Mouse (Mus musculus): ENCODE data around the gene Lrrc17. TPM values are rescaled to one million over a fixed set of nuclear protein-coding genes. Genes with fewer than 3 reads are reported as not detected.

Lrrc17 gene
- polyA plus RNA-seq, 1 experiment, result not detected

DNA sequence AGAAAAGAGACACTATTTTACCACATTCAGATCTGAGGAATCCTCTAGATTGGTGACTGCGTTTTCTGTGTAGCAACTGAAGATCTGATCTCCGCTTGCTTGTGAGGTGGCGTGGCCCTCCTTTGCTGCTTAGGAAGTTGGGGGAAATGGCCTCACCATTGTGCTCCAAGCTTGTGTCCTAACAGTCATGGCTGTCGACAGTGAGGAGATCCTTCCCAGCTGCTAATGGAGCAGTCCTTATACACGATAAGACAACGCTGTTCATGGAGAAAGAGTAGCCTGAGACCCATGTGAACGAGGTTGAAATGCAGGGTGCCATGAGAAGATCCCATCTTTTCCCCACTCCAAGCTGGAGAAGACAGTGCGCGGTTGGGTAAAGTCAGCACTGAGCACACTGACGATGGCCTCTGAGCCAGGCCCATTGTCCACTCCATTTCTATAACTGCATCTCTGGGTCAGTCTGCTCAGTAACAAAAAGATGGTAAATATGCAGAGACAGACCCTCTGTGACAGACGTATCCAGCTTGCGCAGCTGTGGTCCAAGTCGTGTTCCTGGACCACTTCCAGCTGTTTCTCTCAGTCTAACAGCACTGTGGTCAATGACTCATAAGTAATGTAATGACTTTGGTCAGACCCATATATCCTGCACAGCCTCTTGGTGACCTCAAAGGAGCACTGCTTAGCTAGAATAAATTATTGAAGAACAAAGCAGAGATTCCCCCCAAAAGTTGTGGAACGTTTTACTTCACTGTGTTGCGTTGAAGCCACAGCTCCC is 15.1 kb upstream of the Lrrc17 start:
- Histone ChIP-seq H3K4me1 (ENCODE audit: control insufficient read depth, insufficient read depth, low read length) (no peaks in the 10 kb centered on the region), H3K4me3 (ENCODE audit: insufficient read depth, low read depth, low read length) (no peak overlapping the region), H3K27ac (ENCODE audit: insufficient read depth, low read depth, low read length) (no peak overlapping the region)
- WGBS, result 87% methylated on average over 15 of the region's 15 CpGs
- no peak for TF ChIP-seq POLR2A (IDR thresholded peaks at IDR 0.05; ENCODE audit: insufficient read depth, low read depth, low read length)
- no peak for TF ChIP-seq CTCF (IDR thresholded peaks at IDR 0.05; ENCODE audit: insufficient read depth, low read depth, low read length)

GRCm38 (mm10) chr5:21529110-21529720 is 14.1 kb upstream of the Lrrc17 start:
- Histone ChIP-seq H3K4me3 (ENCODE audit: insufficient read depth, low read depth, low read length) (no peak overlapping the region), H3K4me1 (ENCODE audit: control insufficient read depth, insufficient read depth, low read length) (no peaks in the 10 kb centered on the region), H3K27ac (ENCODE audit: insufficient read depth, low read depth, low read length) (no peak overlapping the region)
- TF ChIP-seq CTCF (IDR thresholded peaks at IDR 0.05; ENCODE audit: insufficient read depth, low read depth, low read length) (no peak), POLR2A (IDR thresholded peaks at IDR 0.05; ENCODE audit: insufficient read depth, low read depth, low read length) (no peak)
- WGBS, result 85% methylated on average over 8 of the region's 8 CpGs

DNA sequence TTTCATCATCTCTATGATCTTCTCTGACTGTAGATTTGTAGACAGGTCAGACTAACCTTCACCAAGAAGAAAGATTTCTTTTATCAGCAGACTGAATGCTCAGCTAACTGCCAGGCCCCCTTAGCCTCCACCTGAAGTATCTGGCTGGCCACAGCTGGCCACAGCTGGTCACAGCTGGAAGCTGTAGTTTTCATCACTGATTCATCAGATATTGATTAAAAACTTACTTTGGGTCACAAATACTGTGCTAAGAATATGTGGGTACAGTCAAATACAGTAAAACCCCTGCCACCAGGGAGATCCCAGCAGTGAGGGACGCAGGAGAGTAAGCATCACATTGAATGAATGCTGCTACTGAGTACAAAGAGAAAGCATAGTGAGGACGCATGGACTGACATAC is 11.2 kb upstream of the Lrrc17 start:
- no peaks in the 10 kb centered on the region for H3K4me1 ChIP-seq (ENCODE audit: control insufficient read depth, insufficient read depth, low read length)
- WGBS, result 96% methylated on average over 2 of the region's 2 CpGs
- no peak overlapping the region for H3K4me3 ChIP-seq (ENCODE audit: insufficient read depth, low read depth, low read length)
- no peak overlapping the region for H3K27ac ChIP-seq (ENCODE audit: insufficient read depth, low read depth, low read length)
- no peak for TF ChIP-seq CTCF (IDR thresholded peaks at IDR 0.05; ENCODE audit: insufficient read depth, low read depth, low read length)

DNA sequence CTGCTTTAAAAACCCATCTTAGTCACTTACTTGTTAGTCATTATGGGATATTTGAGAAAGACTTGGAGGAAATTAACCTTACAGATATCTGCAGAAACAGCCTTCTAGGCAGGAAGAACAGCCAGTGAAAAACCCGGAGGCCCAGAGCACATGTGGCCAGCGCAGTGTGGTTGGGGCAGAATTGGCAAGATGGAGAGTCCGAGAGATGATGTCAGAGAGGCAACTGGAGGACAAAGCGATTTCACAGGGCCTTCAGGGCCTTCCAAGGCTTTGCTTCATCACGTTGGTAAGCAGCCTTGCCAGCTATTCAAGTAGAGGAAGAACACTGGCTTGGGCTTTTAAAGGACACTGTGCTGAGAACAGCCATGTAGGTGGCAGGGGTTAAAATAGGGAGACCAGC is 10.4 kb upstream of the Lrrc17 start:
- WGBS, result 89% methylated on average over 5 of the region's 5 CpGs
- no peak for TF ChIP-seq CTCF (IDR thresholded peaks at IDR 0.05; ENCODE audit: insufficient read depth, low read depth, low read length)
- no peak for TF ChIP-seq POLR2A (IDR thresholded peaks at IDR 0.05; ENCODE audit: insufficient read depth, low read depth, low read length)
- Histone ChIP-seq H3K27ac (ENCODE audit: insufficient read depth, low read depth, low read length) (no peak overlapping the region), H3K4me3 (ENCODE audit: insufficient read depth, low read depth, low read length) (no peak overlapping the region), H3K4me1 (ENCODE audit: control insufficient read depth, insufficient read depth, low read length) (no peaks in the 10 kb centered on the region)

GRCm38 (mm10) chr5:21542226-21542625 is 1.1 kb upstream of the Lrrc17 start:
- Histone ChIP-seq H3K4me3 (ENCODE audit: insufficient read depth, low read depth, low read length) (no peak overlapping the region), H3K4me1 (ENCODE audit: control insufficient read depth, insufficient read depth, low read length) (no peaks in the 10 kb centered on the region), H3K27ac (ENCODE audit: insufficient read depth, low read depth, low read length) (no peak overlapping the region)
- 85% methylated on average over 4 of the region's 4 CpGs for WGBS
- TF ChIP-seq CTCF (IDR thresholded peaks at IDR 0.05; ENCODE audit: insufficient read depth, low read depth, low read length), result no peak
- TF ChIP-seq POLR2A (IDR thresholded peaks at IDR 0.05; ENCODE audit: insufficient read depth, low read depth, low read length), result no peak

DNA sequence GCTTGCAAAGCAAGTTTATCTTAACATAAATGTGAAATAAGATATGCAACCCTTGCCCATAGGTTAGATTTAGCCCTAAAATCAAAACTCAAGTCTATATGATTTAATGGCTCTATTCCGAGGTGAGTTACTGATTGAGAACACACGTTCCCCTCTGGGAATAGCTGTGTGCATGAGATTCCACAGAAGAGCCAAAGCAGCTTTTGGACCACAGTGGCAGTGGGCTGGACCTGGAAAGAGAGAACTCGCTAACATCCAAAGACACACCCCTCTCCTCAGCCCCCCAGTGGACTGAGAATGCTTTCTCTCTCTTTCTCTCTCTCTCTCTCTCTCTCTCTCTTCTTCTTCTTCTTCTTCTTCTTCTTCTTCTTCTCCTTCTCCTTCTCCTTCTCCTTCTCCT is 1.5 kb downstream of the Lrrc17 start:
- no peaks in the 10 kb centered on the region for H3K4me1 ChIP-seq (ENCODE audit: control insufficient read depth, insufficient read depth, low read length)
- WGBS, result 59% methylated on average over 3 of the region's 3 CpGs
- H3K27ac ChIP-seq (ENCODE audit: insufficient read depth, low read depth, low read length), result no peak overlapping the region
- no peak overlapping the region for H3K4me3 ChIP-seq (ENCODE audit: insufficient read depth, low read depth, low read length)
- TF ChIP-seq POLR2A (IDR thresholded peaks at IDR 0.05; ENCODE audit: insufficient read depth, low read depth, low read length) (no peak), CTCF (IDR thresholded peaks at IDR 0.05; ENCODE audit: insufficient read depth, low read depth, low read length) (no peak)

GRCm38 (mm10) chr5:21545227-21545626 is 1.9 kb downstream of the Lrrc17 start:
- no peaks in the 10 kb centered on the region for H3K4me1 ChIP-seq (ENCODE audit: control insufficient read depth, insufficient read depth, low read length)
- no peak for TF ChIP-seq CTCF (IDR thresholded peaks at IDR 0.05; ENCODE audit: insufficient read depth, low read depth, low read length)
- TF ChIP-seq POLR2A (IDR thresholded peaks at IDR 0.05; ENCODE audit: insufficient read depth, low read depth, low read length), result no peak
- H3K27ac ChIP-seq (ENCODE audit: insufficient read depth, low read depth, low read length), result no peak overlapping the region
- no peak overlapping the region for H3K4me3 ChIP-seq (ENCODE audit: insufficient read depth, low read depth, low read length)

GRCm38 (mm10) chr5:21545786-21546185 is 2.4 kb downstream of the Lrrc17 start:
- Histone ChIP-seq H3K27ac (ENCODE audit: insufficient read depth, low read depth, low read length) (no peak overlapping the region), H3K4me1 (ENCODE audit: control insufficient read depth, insufficient read depth, low read length) (no peaks in the 10 kb centered on the region), H3K4me3 (ENCODE audit: insufficient read depth, low read depth, low read length) (no peak overlapping the region)
- WGBS, result 61% methylated on average over 4 of the region's 4 CpGs
- no peak for TF ChIP-seq POLR2A (IDR thresholded peaks at IDR 0.05; ENCODE audit: insufficient read depth, low read depth, low read length)
- no peak for TF ChIP-seq CTCF (IDR thresholded peaks at IDR 0.05; ENCODE audit: insufficient read depth, low read depth, low read length)

DNA sequence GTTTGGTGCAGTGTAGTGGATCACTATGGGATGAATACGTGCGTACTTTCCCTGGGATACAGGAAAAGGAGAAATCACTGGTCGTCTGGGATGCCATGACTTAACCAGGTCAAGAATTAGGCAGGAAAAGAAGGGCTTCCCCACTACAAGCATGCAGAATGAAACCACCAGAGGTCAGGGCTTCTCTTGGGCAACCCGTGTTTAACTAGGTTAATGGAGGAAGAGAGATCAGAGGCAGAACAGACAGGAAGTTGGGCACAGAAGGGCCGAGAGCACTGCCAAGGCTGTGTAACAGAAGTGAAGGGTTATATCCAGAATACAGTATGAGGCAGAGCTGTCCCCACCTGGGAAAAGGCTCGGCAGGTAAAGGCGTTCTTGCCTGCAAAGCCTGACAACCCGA is 3.6 kb downstream of the Lrrc17 start:
- no peaks in the 10 kb centered on the region for H3K4me1 ChIP-seq (ENCODE audit: control insufficient read depth, insufficient read depth, low read length)
- no peak overlapping the region for H3K4me3 ChIP-seq (ENCODE audit: insufficient read depth, low read depth, low read length)
- TF ChIP-seq POLR2A (IDR thresholded peaks at IDR 0.05; ENCODE audit: insufficient read depth, low read depth, low read length), result no peak
- no peak for TF ChIP-seq CTCF (IDR thresholded peaks at IDR 0.05; ENCODE audit: insufficient read depth, low read depth, low read length)
- WGBS, result 88% methylated on average over 8 of the region's 8 CpGs
- H3K27ac ChIP-seq (ENCODE audit: insufficient read depth, low read depth, low read length), result no peak overlapping the region
